Mouse (Mus musculus): Measurements from ENCODE around the gene Vwf. TPM values are rescaled to one million over a fixed set of nuclear protein-coding genes. Genes with fewer than 3 reads are reported as not detected.

The Vwf gene
- total RNA-seq, 1 experiment from 2014 or later: 6.6 TPM

Other genes with a start within 250 kb of the Vwf start
- 18.6 and 68.1 TPM in 2 replicates for gene Ltbr, start 232.9 kb upstream of the Vwf start, total RNA-seq (2017)
- gene Scnn1a, start 226.1 kb upstream of the Vwf start, total RNA-seq (2017): 0.79 and 1.1 TPM in 2 replicates
- 27.6 and 47.9 TPM in 2 replicates for gene Tnfrsf1a, start 197.4 kb upstream of the Vwf start, total RNA-seq (2017)
- 0.19 and 0.25 TPM in 2 replicates for gene Plekhg6, start 166.0 kb upstream of the Vwf start, total RNA-seq (2017)
- gene Cd9, start 52.0 kb upstream of the Vwf start, total RNA-seq (2017): 63.9 and 83.3 TPM in 2 replicates
- not detected in 2 replicates for gene Ano2, start 143.6 kb downstream of the Vwf start, total RNA-seq (2017)